Mouse (Mus musculus) retina, postnatal 7 days (tissue): ENCODE data around the gene Cdhr3.

Experiments used
- DNase-seq: peaks from one replicate; pipeline ENCODE4 v3.0.0-alpha.2; 2012; ENCODE audit warnings: low read depth, low spot score

Cdhr3 gene

DNA sequence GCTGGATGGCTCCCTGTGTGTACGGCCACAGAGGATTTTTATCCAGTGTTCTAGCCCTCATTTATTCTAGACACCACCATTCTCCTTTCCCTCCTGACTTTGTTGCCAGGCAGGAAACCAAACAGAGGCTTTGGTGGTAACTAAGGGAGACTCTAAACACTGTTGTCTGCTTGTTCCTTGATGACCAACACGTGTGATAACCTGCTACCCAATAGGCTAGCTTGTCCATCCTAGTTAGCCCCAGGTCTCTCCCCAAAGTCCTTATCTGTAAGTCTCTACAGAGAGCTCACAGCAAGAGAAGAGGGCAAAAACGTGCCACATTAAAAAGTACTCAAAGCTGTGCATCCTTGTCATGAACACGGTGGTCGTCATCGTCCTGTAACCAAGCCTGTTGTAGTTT lies at the start of gene Cdhr3:
Cdhr3 (minus strand) TSS at position 101 of the 400 bp plus-strand sequence.
- no peak for DNase-seq

DNA sequence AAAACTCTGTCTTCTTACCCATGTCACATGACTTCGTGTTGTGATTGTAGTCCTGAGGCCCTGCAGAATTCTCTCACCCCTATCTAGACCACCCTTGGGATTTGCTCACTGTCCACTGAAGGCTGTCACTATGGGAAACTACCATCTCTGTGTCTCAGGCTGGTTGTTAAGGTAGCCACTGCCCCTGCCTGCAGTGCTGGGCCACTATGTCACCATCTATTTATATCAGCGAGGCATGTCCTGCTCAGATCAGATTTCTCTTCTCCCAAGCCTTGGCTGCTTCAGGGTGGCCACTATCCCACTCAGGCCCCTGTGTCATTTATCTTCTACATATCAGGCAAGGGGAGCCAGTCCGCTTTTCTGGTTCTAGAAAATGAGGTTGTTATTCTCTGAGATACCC lies 46.4 kb upstream of the Cdhr3 start:
- DNase-seq: no peak

DNA sequence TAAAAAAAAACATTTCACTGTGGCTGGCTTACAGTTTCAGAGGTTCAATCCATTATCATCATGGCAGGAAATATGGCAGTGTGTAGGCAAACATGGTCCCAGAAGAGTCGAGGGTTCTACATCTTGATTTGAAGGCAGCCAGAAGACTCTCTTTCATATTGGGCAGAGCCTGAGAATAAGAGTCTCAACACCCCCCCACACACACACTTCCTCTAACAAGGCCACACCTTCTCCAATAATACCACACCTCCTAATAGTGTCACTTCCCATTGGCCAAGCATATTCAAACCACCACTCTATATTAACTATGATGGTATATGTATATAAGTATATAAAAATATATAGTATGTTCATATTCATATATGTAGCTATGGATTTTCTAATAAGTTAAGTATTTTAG lies 45.2 kb upstream of the Cdhr3 start:
- no peak for DNase-seq

DNA sequence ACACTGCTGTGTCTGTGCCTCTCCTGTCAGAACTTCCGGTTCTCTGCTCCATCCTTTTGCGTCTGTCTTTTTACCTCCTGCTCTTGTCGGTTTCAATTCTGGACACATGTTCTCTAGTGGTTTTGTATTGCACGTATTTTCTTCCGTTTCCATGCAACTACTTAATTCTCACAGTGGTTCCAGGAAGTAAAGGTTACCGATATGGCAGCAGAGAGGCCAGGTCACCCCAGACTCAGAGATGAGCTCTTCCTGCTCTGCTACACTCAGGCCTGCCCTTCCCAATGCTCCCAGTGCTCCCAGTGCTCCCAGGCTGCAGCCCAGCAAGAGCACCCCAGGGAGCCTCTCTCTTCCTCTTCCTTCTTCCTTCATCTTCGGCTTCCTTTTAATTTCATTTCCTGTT lies 39.1 kb upstream of the Cdhr3 start:
- DNase-seq: no peak

DNA sequence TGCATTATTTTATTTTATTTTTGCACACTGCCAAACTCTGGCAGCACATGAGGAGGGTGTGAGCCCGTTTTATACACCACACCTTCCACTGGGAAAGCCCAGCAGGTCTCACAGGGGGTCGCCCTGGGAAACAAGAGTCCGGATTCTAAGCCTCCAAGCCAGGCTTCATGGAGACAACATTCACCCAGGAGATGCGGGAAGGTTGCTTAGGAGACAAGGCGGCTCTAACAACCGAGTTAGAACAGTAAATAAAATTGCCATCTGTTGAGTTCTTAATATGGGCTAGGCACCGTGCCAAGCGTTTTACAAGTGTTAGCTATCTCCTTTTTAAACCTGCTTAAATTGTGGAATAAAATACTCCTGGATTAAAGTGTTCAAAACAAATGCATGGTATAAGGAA lies 37.7 kb upstream of the Cdhr3 start:
- DNase-seq: no peak

DNA sequence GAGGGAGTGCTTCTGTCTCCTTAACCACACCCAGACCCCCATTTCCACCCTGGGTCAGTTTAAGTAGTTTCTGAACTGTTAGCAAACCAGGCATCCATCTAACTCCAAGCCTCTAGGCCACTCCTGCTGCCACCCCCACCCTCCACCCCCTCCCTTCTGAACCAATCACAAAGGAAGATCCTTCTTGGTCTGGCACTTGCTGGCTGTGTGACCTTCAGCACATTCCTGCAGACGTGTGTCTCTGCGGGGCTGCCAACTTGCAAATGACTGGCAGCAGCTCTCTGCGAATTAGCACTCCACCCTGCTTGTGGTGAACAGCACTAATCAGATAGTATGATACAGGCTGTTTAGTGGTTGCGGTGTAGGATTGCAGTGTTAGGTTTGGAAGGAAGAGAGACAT lies 36.7 kb upstream of the Cdhr3 start:
- DNase-seq: no peak

DNA sequence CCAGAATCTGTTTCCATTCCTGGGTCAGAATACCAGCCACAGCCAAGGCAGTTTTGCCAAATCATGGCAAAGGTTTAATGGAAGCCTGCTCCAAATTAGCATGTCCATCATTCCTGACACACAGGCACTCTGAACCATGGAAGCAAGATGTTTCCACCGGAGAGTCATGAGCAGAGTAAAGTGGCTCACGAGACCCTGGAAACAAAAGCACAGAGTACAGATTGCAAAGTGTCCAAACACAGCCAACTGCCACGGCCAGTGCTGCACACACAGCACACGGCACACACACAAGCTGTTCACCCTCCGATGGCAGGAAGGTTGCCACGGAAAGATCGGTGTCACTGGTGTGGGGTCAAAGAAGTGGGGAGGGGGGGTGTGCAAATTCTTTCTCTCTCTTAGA lies 36.0 kb upstream of the Cdhr3 start:
- no peak for DNase-seq

DNA sequence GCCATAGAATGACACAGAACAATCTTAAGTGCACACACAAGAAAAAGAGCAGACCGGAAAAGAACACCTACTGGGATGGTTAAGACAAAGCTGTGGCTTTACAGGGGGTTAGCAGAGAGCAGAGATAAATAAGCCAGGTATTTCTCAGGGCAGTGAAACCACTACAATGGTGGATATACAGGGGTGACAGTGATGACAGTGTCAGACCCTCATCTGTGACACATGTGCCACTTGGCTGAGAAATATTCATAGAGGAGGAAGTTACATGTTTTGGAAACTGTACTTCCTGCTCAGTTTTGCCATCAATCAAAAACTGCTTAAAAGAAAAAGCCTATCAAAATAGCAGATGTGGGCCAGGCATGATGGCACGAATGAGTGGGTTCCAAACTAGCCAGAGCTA lies 35.4 kb upstream of the Cdhr3 start:
- no peak for DNase-seq

DNA sequence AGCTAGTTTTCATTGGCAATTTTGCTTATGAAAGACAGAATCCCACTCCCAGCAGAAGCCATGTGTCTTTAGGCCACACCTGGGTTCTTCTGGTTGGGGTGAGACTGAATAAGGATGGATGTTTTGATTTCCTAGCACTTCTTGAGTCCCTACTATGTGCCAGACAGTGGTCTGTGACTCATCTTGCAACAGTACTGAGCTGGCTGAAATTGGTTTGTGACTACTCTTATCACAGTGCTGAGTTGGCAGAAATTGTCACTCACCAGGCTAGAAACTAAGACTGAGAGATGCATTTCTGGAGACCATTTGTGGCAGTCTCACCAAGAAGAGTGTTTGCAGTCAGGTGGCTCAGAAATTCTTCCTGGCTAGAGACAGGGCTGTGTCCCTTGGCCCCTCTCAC lies 33.6 kb upstream of the Cdhr3 start:
- DNase-seq: no peak

DNA sequence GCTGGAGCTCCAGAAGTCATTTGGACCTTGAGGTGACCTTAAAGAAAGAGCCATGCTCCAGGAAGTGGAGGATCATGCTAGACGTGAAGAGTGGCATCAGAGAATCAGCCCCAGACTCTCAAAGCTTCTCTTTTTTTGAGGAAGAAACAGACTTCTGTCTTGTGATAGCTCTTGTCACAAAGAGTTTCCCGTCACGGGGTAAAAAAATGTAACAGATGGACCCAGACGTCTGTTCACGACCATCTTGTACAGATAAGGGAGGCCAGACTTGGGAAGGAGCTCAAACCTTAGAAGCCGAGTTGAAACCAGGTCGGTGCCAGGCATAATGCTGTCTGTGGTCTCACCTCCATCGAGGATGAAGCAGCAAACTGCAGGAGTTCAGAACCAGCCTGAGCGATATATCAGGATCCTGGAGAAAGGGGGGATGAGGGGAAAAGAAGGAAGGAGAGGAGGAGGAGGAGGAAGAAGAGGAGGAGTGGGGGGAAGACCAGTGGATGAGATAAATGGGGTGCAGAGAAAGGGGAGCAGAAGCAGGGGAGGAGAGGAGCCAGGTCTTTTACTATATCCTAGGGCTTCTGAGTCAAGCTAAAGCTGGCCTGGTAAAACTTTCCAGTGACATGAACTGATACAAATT lies 33.0 kb upstream of the Cdhr3 start:
- no peak for DNase-seq

DNA sequence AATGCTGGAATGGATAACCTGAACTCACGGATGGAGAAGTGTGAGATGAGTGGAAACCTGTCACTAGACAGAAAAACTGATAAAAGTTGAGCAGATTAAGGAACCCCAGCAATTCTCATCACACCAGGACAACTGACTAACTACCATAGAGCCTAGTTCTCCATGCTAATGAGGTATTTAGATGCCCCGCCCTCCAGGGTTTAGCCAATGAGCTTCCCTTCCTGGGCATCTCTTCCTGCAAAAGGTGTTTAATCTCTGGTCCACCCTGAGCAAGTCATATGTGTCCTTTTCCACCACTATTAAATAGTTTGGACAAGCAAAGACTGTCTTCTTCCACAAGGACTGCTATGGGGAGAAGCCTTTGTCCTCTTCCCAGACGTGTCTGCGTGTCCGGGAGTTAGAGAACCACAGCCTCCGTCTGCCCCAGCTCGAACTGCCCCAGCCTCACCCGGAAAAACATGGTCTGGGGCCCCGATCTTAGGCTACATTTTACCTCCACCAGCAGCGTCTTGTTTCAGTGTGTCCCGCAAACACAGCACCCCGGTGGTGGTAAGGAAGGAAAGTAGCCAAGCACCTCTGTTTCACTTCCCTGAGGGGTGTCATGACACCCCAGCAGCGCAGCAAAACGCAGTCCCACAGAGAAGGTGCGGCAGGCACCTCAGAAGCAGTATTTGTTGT lies 26.1 kb upstream of the Cdhr3 start:
- DNase-seq: no peak

DNA sequence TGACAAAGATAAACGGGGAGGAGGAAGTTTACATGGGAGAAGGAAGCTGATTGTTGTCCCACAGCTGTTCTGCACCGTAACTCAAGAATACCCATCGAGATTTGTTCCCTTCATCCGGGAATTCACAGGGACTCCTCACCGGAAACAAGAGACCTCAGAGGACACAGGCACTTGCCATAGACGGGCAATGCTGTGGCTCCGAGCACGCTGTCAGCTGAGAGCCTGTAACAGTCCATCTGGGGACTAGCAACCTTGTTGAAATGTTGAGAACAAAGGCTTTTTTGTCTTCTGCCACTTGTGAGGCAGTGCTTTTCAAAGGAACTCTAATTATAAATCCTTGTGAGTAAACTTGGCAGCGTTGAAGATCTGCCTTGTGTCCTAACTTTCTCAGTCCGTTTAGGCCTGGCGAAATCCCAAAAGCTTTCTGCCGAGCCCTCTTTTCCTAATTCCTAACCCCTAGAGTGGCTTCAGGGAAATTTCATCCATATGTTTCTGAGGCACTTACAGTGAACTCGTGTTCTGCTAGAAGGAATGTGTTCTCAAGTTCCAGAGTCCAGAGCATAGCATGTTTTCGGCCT lies 18.3 kb upstream of the Cdhr3 start:
- peak; percentile 25 for DNase-seq

DNA sequence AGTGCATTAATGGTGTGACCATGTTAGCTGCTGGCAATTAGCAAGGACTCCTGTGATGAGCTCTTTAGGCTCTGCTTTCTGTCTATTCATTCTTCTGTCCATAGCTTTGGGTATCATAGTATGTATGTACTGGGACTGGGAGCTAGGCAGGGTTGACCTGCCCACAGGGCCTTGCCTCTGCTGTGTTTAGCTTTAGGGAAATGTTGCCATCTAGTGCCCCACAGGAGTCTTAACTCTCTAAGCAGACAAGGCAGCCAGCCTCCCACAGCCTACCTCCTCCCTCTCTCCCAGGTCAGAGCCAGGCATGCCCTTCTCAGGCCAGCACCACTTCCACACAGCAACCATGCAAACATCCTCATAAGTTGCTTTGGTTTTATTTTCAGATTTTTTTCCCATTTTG lies 16.9 kb upstream of the Cdhr3 start:
- DNase-seq: no peak

DNA sequence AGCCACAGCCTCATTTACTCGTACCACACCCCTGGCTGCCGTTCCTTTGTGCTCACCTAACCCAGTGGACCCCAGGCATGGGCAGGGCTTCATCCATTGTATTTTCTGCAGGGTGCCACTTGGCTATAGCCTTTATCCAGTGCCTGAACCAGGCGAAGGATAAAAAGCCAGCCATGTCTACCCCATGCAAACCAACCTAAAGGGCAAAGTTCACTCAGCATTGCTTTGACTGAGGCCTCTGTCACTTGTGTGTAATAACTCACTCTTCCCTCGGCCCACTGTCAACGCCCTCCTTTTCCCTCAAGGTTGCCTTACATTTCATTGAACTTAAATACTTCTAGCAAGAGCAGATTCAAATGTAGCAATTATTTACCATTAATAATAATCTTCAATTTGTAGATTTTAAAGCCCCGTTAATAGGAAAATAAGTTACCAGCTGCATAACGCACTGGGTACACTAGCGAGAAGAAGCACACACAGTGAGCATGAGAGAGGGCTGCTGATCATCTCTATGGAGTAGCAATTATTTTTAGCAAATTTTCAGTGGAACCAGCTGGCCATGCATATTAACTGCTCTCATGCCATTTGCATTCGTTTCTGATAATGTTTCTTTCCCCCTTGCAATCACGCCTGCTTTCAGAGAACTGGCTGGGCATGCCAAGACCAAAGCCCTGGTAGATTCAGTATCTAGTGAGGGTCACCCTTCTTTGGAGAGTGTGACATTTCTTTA lies 13.9 kb upstream of the Cdhr3 start:
- DNase-seq: no peak

DNA sequence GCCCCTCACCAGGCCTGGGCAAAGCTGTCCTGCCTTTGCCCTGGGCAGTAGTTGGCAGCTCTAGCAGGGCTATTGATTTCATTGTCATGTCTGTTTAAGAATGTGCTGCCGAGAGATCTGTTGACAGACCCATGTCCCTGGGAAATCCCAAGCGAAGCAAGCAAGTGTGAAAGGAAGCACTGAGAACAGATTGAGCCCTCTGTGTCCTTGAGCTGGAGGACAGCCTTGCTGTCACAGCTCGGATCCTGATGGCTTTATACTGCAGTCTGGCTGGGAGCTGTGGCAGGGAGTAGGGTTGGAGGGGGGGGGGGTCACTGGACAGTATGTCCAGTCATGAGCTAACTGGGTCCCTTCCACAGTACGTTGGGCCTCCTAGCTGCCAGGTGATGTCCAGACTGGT lies 13.0 kb upstream of the Cdhr3 start:
- DNase-seq: no peak

DNA sequence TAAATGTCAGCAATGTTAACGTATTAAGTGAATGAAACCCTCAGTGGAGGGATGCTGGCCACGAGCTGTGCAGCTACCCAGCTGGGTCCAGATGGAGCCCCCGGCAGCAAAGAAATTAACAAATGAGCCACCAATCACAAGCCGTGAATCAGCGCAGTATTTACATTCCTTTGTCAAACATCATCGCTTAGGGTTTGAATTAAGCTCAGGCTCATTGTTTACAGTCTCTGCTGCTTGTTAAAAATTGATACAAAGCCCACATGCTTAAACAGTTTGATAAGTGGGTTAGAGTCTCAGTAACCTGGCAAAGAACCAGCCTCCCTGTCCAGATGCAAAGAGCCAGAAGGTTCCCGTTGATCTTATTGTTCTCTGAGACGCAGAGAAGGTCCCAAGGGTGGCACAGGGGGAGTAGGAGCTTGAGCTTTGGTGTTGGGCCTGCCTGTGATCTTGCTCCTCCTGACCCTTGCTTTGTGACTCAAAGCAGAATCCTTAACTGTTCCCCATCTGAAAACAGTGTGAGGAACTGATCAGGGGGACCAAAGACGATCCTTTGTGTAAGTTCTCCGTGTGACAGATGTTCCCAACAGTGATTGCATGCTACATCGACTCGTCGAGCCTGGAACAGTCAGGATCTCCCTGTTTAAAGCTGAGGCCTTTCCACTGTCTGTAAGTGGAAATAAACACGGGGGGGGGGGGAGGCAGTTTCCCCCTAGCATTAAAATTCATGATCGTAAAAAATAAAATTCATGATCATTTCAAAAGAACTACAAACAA lies 9.9 kb upstream of the Cdhr3 start:
- no peak for DNase-seq

DNA sequence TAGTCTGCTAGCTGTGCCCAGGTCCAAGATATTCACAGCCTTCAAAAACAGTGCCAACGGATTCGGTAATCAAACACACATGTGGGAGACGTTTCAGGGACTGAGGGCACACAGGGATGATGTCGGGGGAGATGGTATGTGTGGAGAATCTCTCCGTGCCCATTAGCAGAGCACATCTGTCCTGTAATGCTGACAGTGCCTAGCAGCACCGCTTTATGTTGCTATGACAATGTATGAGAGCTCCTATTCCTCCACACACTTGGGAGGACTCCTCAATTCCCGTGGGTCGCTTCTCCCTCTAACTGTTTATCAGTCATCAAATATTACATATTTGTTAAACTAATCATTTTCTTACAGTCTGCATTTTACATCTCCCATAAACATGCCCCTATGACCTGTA lies 9.0 kb upstream of the Cdhr3 start:
- DNase-seq: no peak

DNA sequence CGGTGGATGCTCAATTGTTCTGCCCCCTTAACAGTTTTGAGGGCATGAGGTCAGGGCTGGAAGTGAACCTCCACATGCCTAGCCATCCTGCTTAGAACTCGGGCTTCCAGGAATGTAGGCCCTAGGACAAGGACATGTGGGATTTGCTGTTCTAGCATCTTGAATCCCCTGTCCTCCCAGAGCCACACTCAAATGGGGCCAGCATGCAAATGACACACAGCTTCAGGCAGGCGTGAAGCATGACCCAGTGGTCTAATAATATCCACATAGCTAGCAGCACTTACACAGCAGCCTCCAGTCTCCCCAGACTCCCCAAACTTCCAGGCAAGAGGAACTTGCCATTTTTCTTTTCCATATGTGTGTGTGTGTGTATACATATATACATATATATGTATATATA lies 3.3 kb upstream of the Cdhr3 start:
- DNase-seq: no peak

DNA sequence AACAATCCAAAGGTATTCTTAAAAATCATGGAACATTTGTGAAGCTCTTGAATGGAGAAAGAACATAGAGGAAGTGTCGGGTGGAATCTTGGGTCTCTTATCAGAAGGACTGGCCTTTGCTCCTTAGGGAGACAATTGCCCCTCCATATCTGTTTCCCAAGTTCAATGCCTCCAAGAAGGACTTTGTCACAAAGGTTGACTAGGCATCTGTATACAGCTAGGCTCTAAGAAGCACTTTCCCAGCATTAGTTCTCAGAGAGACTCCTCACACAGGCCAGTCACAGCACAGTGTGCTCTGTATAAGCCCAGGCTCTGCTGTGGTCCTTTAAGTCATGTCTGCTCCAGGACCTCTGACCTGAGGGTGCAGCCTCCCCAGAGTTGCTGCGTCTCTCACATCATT lies 479 bp downstream of the Cdhr3 start:
- no peak for DNase-seq

DNA sequence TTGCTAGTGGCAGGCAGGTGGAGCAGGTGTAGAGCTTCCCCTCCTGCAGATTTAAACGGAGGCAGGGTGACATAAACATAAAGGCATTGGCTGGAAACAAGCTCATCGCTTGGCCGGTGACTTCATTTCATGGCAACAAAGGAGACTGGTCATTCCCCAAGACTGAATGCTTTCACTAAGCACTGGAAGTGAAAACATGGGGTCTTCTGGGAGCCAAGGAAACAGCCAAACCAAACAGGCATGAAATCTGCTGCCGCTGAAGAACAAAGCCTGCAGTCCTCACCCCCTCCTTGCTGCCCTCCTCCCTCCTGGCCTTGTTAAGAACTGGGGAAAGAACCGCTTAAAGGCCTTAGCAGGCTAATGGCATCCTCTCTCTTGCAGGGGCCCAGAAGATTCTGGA lies 6.5 kb downstream of the Cdhr3 start:
- DNase-seq: no peak

DNA sequence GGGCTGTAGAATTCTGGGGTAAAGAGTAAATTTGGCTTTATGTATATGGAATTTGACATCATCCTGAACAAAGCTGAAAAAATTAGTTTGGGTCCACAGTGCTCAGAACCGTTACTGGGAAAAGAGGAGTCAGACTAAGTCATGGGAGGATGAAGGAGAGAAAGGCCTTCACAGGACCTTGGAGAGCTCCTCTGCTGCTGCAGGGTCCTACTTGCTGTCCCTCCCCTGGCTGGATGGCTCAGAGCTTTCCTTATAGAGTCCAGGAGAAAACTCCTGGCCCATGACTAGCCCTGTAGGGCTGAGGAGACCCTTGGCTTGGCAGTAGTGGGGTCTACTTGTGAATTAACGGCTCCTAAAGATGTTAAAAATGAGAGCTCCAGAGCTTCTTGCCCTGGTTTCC lies 8.0 kb downstream of the Cdhr3 start:
- no peak for DNase-seq

DNA sequence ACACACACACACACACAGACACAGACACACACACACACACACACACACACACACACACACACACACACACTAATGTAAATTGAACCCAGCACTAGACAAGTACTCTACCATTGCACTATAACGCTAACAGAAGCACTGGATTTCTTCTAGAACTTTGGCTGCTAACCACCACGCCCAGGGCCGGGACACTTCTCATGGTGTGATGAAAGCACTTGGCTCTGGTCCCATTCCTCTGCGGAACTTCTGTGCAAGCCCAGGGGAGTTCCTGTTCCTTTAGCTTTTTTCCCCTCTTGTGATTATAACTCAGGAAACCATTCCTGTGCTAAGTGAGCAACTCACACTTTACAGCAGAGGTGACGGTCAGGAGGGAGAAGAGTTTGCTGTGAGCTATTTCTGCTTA lies 9.3 kb downstream of the Cdhr3 start:
- no peak for DNase-seq
